Mouse (Mus musculus) hematopoietic stem cell, adult 5-6 weeks (primary cell): ENCODE data around the gene Gm8126. TPM values are rescaled to one million over a fixed set of nuclear protein-coding genes. Genes with fewer than 3 reads are reported as not detected.
"Not testable (repeated sequence)": the region's sequence is repeated elsewhere in the genome, so short reads cannot be mapped to it uniquely, and the experiment has no call there.

Source experiments
- ATAC-seq, 2 experiments: fragments of 125-278 bp in 1 of 2; replicated peaks in 1 of 2; 2 replicates each; pipeline ENCODE4 v1.8.0; 2016 to 2017; ENCODE audit warnings: inconsistent platforms in 2 of 2, mild to moderate bottlenecking in 2 of 2, moderate number of reproducible peaks in 2 of 2, low read depth in 1 of 2, moderate TSS enrichment in 1 of 2; ENCODE audit not compliant: low FRiP score in 2 of 2, poor library complexity in 2 of 2, severe bottlenecking in 2 of 2, insufficient read depth in 1 of 2, low TSS enrichment in 1 of 2
- total RNA-seq: library from RNA; stranded (forward); fragments of 172-1452, 232-1000 nt; gene quantifications from 2 replicates; pipeline ENCODE4 v1.2.3, GENCODE M21; 2017

The Gm8126 gene
- not detected in 2 replicates for total RNA-seq

GRCm38 (mm10) chr14:43258349-43258748 is at the start of gene Gm8126:
TSS of gene Gm8126 (plus strand) at chr14:43258649.
- ATAC-seq = not testable (repeated sequence)

GRCm38 (mm10) chr14:43235204-43235603 is 23.2 kb upstream of the Gm8126 start, which contains the start of gene Gm8122:
TSS of gene Gm8122 (minus strand) at chr14:43235304.
- ATAC-seq = not testable (repeated sequence)

- ATAC-seq = not testable (repeated sequence)
Observed at GRCm38 (mm10) chr14:43237769-43238168, 20.7 kb upstream of the Gm8126 start.

- ATAC-seq = not testable (repeated sequence)
Observed at GRCm38 (mm10) chr14:43249611-43250170, 8.8 kb upstream of the Gm8126 start.

- not testable (repeated sequence) for ATAC-seq
Observed at GRCm38 (mm10) chr14:43250549-43251253, 7.7 kb upstream of the Gm8126 start.

- ATAC-seq = not testable (repeated sequence)
Observed at GRCm38 (mm10) chr14:43256511-43256910, 1.9 kb upstream of the Gm8126 start.

GRCm38 (mm10) chr14:43263421-43263820 is 5.0 kb downstream of the Gm8126 start:
- not testable (repeated sequence) for ATAC-seq

GRCm38 (mm10) chr14:43268521-43269084 is 10.2 kb downstream of the Gm8126 start:
- ATAC-seq = not testable (repeated sequence)

- not testable (repeated sequence) for ATAC-seq
Observed at GRCm38 (mm10) chr14:43269211-43269610, 10.8 kb downstream of the Gm8126 start.

GRCm38 (mm10) chr14:43273161-43273560 is 14.7 kb downstream of the Gm8126 start:
- not testable (repeated sequence) for ATAC-seq

- not testable (repeated sequence) for ATAC-seq
Observed at GRCm38 (mm10) chr14:43274986-43275511, 16.6 kb downstream of the Gm8126 start, which contains the start of gene Gm9732. TSS of gene Gm9732 (plus strand) at chr14:43275036.

GRCm38 (mm10) chr14:43275752-43276151 is 17.3 kb downstream of the Gm8126 start:
- not testable (repeated sequence) for ATAC-seq

- ATAC-seq = not testable (repeated sequence)
Observed at GRCm38 (mm10) chr14:43277468-43277867, 19.0 kb downstream of the Gm8126 start.

- not testable (repeated sequence) for ATAC-seq
Observed at GRCm38 (mm10) chr14:43278146-43278545, 19.7 kb downstream of the Gm8126 start.

GRCm38 (mm10) chr14:43278681-43279080 is 20.2 kb downstream of the Gm8126 start:
- ATAC-seq = not testable (repeated sequence)

- not testable (repeated sequence) for ATAC-seq
Observed at GRCm38 (mm10) chr14:43293503-43293902, 35.1 kb downstream of the Gm8126 start, which contains the start of gene Gm8127. TSS of gene Gm8127 (minus strand) at chr14:43293832.
